Mouse (Mus musculus) bone marrow, adult 2 months (tissue): ENCODE results near the gene Smpd3. TPM values are rescaled to one million over a fixed set of nuclear protein-coding genes. Genes with fewer than 3 reads are reported as not detected.
A peak's percentile ranks its signal among the peaks of the same experiment; 100 is the strongest.

Experiments used
- H3K27ac ChIP-seq: fragments of 200-500 bp; 2 replicates; pipeline ENCODE4 v1.5.1; 2012; ENCODE audit warnings: low read depth, mild to moderate bottlenecking, control low read depth, inconsistent platforms, low read length; ENCODE audit not compliant: control insufficient read depth, poor library complexity, insufficient read depth
- H3K4me1 ChIP-seq: fragments of 200-500 bp; 2 replicates; pipeline ENCODE4 v1.6.1; 2011; ENCODE audit warnings: low read length; ENCODE audit not compliant: control insufficient read depth, insufficient read depth
- H3K4me3 ChIP-seq: fragments of 200-500 bp; replicated peaks from 2 replicates; pipeline ENCODE3; 2011; ENCODE audit warnings: mild to moderate bottlenecking, low read depth, low read length, control low read depth; ENCODE audit not compliant: control insufficient read depth
- CTCF ChIP-seq: fragments of 200-500 bp; IDR thresholded peaks from 2 replicates; pipeline ENCODE4 v1.5.1; 2011; ENCODE audit warnings: low read length, control low read depth; ENCODE audit not compliant: control insufficient read depth, insufficient read depth
- POLR2A ChIP-seq: fragments of 200-500 bp; IDR thresholded peaks from 2 replicates; pipeline ENCODE4 v1.6.1; 2011; ENCODE audit warnings: low read depth, mild to moderate bottlenecking, control low read depth, low read length, borderline replicate concordance; ENCODE audit not compliant: control insufficient read depth
- WGBS: fragments of 180-500 bp; shearing (Covaris S2); methylation state at CpG from one replicate; pipeline ENCODE4 v1.1.7; 2018; 5-methylcytosine and 5-hydroxymethylcytosine counted together
- polyA plus RNA-seq: library from polyadenylated mRNA; stranded (reverse); fragments of >200 nt; gene quantifications from 2 replicates; pipeline ENCODE4 v1.2.4, GENCODE M21; 2011; ENCODE audit warnings: low replicate concordance; ENCODE audit not compliant: missing spikeins, insufficient read depth, insufficient read length

The Smpd3 gene
- polyA plus RNA-seq, 1 experiment: 0.87 TPM

- H3K4me3 ChIP-seq: no peak overlapping the region
- H3K4me1 ChIP-seq: no peaks in the 10 kb centered on the region; the same call in 1 of the 2 replicates
- 10% methylated on average over 41 of the region's 41 CpGs for WGBS
- TF ChIP-seq CTCF (no peak), POLR2A (no peak)
- H3K27ac ChIP-seq: no peak overlapping the region
Observed at GRCm38 (mm10) chr8:106336561-106336960, 1.2 kb downstream of the Smpd3 start.

- H3K27ac ChIP-seq: no peak overlapping the region
- no peaks in the 10 kb centered on the region; the same call in 1 of the 2 replicates for H3K4me1 ChIP-seq
- 71% methylated on average over 4 of the region's 4 CpGs for WGBS
- no peak overlapping the region for H3K4me3 ChIP-seq
- TF ChIP-seq CTCF: no peak
- no peak for TF ChIP-seq POLR2A
Observed at GRCm38 (mm10) chr8:106336031-106336430, 1.8 kb downstream of the Smpd3 start.

DNA sequence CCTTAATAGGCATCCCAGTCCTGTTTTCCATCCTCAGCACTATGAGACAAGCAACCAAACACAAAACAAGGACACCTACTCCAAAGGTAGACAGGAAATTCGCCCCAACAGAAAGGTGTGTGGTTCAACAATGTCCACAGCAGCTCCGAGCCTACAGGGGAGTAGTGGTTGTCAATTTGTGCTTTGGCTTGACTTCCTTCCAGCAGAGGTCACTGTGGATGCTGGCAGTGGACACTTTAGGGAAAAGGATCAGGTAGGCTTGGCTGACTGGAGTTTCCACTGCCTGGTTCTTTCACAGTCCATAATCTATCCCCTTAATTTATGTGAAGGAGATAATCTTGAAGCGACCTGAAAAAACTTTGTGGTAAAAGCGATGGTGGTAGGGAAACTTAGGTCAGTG lies 2.6 kb downstream of the Smpd3 start:
- TF ChIP-seq CTCF: peak; percentile 21; the same call in 1 of the 2 replicates
- no peak for TF ChIP-seq POLR2A
- Histone ChIP-seq H3K4me3 (no peak overlapping the region), H3K27ac (no peak overlapping the region), H3K4me1 (no peaks in the 10 kb centered on the region; the same call in 1 of the 2 replicates)
- 49% methylated on average over 4 of the region's 4 CpGs for WGBS

- H3K27ac ChIP-seq: no peak overlapping the region
- 38% methylated on average over 8 of the region's 8 CpGs for WGBS
- no peak overlapping the region for H3K4me3 ChIP-seq
- no peaks in the 10 kb centered on the region; the same call in 1 of the 2 replicates for H3K4me1 ChIP-seq
- no peak for TF ChIP-seq CTCF
- no peak for TF ChIP-seq POLR2A
Observed at GRCm38 (mm10) chr8:106333346-106333745, 4.4 kb downstream of the Smpd3 start.

DNA sequence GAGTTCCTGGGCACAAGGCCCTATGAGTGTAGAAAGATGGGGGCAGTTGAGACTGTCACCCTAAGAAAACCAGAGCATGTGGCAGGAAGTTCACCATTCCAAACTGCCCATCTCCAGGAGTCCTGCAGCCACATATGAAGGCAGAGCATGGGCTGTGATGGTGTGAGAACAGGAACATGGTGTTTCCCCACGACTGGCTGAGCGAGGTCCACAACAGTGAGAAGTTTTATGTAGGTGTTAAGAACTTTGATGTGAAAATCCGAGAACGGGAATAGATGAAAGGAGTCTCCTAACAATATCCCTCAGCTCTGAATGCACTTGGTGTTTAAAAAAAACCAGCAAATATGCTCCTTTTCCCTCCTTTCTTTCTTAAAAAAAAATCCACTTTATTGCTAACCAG lies 5.3 kb downstream of the Smpd3 start:
- no peak for TF ChIP-seq POLR2A
- no peak for TF ChIP-seq CTCF
- no peak overlapping the region for H3K4me3 ChIP-seq
- no peak overlapping the region for H3K27ac ChIP-seq
- H3K4me1 ChIP-seq: no peaks in the 10 kb centered on the region; the same call in 1 of the 2 replicates
- WGBS: 55% methylated on average over 4 of the region's 4 CpGs

DNA sequence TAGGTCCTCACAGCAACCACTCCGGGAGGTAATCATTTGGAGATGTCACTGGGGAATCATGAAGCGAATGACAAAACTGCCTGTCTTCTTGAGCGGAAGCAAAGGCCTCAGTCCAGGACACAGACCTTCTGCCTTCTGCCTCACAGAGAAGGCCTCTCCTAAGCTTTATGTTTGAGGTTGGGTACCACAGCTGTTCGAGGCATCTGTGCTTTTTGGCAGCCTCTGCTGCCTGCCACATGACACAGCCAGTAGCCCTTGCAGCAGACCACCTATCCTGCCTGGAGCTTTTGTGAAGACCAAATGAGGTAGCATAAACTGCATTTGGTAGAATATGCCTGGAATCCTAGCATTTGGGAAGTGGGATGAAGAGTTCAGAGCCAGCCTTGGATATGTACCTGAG lies 11.2 kb downstream of the Smpd3 start:
- H3K27ac ChIP-seq: no peak overlapping the region
- TF ChIP-seq POLR2A: no peak
- TF ChIP-seq CTCF: no peak
- no peak overlapping the region for H3K4me3 ChIP-seq
- no peaks in the 10 kb centered on the region for H3K4me1 ChIP-seq
- 80% methylated on average over 4 of the region's 4 CpGs for WGBS

DNA sequence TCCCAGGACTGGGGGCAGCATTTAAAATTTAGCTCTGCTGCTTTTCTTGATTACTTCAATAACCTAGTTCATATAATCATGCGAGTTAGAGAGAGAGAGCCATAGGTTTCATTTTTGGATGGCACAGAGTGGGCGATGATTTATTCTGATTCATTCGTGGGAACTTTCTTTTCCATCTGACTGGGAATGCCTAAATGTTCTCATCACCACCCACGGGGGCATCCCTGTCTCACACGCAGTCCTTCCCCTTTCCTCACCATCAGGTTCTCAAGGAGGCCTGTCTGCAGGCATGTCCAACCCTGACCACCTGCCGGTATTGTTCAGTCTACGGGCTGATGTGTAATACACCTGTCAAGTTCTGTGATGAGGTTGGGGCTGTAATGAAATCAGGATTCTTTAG lies 16.4 kb downstream of the Smpd3 start:
- TF ChIP-seq CTCF: no peak
- no peak for TF ChIP-seq POLR2A
- 75% methylated on average over 7 of the region's 7 CpGs for WGBS
- H3K4me3 ChIP-seq: no peak overlapping the region
- H3K27ac ChIP-seq: no peak overlapping the region
- H3K4me1 ChIP-seq: no peaks in the 10 kb centered on the region

- Histone ChIP-seq H3K4me1 (no peaks in the 10 kb centered on the region), H3K4me3 (no peak overlapping the region), H3K27ac (no peak overlapping the region)
- WGBS: 79% methylated on average over 6 of the region's 6 CpGs
- TF ChIP-seq POLR2A: no peak
- TF ChIP-seq CTCF: no peak
Observed at GRCm38 (mm10) chr8:106320002-106320401, 17.8 kb downstream of the Smpd3 start.

DNA sequence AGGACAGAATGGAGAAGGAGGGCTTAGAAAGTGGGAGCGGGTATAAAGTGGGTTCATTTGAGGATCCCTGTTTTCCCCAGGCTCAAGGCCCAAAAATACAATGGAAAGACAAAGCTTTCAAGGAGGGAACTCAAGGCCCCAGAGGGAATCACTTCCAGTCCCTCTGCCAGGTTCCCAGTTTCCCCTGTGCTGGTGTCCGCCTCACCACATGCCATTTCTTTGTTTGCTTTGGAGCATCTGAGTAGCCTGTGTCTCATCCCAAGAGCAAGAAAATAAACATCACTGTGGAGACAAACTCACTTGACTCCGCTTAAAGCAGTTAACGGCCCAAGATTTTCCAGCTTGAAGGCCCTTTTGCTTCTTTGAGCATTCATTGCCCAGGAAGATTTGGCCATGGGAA lies 20.7 kb downstream of the Smpd3 start:
- TF ChIP-seq CTCF: no peak
- no peak for TF ChIP-seq POLR2A
- Histone ChIP-seq H3K27ac (no peak overlapping the region), H3K4me3 (no peak overlapping the region), H3K4me1 (no peaks in the 10 kb centered on the region)
- WGBS: 78% methylated on average over 4 of the region's 4 CpGs
